Comparison of ENCODE assay signal across 18 mouse cellular contexts in genomic region chr2:94066540-94067135, GRCm38 (mm10). TPM values are rescaled to one million over a fixed set of nuclear protein-coding genes. Genes with fewer than 3 reads are reported as not detected.
DNase-seq lines count a peak whose midpoint lies in the region; ATAC-seq and TF ChIP-seq lines count a peak whose summit lies in the region.
"Had no signal": no experiment of that assay in that cellular context is flagged by ENCODE, and none has a peak within 500 bp of the region (broad histone marks: within the 10 kb centered on the region; RNA-seq: fewer than 3 reads in every experiment).

No protein-coding gene starts in this region.

- no peaks in the 10 kb centered on the region for H3K36me3 ChIP-seq in intestine, embryonic 16.5 days (ENCODE audit: control insufficient read depth, insufficient read depth, low read length)
- H3K36me3 ChIP-seq in intestine, postnatal 0 days (ENCODE audit: control insufficient read depth, insufficient read depth), result no peaks in the 10 kb centered on the region; the same call in 1 of the 2 replicates
- H3K36me3 ChIP-seq in liver, adult 2 months (ENCODE audit: control insufficient read depth, insufficient read depth, low read length), result peaks cover 9% of the 10 kb centered on the region
- peaks cover 5% of the 10 kb centered on the region for H3K36me3 ChIP-seq in liver, embryonic 12.5 days
- H3K36me3 ChIP-seq in liver, postnatal 0 days (replicated peaks; ENCODE audit: insufficient read depth, low read length), result no peaks in the 10 kb centered on the region
- no peaks in the 10 kb centered on the region for H3K36me3 ChIP-seq in midbrain, postnatal 0 days (ENCODE audit: insufficient read depth, low read length)
- H3K36me3 ChIP-seq: hindbrain, embryonic 15.5 days had no signal

- no peaks in the 10 kb centered on the region for H3K9me3 ChIP-seq in intestine, embryonic 16.5 days (ENCODE audit: control insufficient read depth, low read length)
- no peaks in the 10 kb centered on the region for H3K9me3 ChIP-seq in intestine, postnatal 0 days (ENCODE audit: control insufficient read depth)
- no peaks in the 10 kb centered on the region for H3K9me3 ChIP-seq in liver, embryonic 12.5 days (replicated peaks)
- no peaks in the 10 kb centered on the region for H3K9me3 ChIP-seq in liver, postnatal 0 days (ENCODE audit: low read length)
- H3K9me3 ChIP-seq in midbrain, postnatal 0 days (ENCODE audit: low read length), result no peaks in the 10 kb centered on the region
- H3K9me3 ChIP-seq: hindbrain, embryonic 15.5 days had no signal

- 93% methylated on average over 5 of the region's 5 CpGs for WGBS in intestine, embryonic 16.5 days
- 81% methylated on average over 5 of the region's 5 CpGs for WGBS in intestine, postnatal 0 days
- 66% methylated on average over 5 of the region's 5 CpGs for WGBS in liver, adult 2 months
- 81% methylated on average over 5 of the region's 5 CpGs for WGBS in liver, embryonic 12.5 days (ENCODE audit: insufficient replicate concordance)
- WGBS in liver, postnatal 0 days (ENCODE audit: insufficient replicate concordance), result 79% methylated on average over 5 of the region's 5 CpGs
- WGBS in midbrain, postnatal 0 days, result 94% methylated on average over 5 of the region's 5 CpGs

- no peak for TF ChIP-seq POLR2A in liver, adult 2 months (IDR thresholded peaks at IDR 0.05; ENCODE audit: extremely low read depth, insufficient read depth, low read length)

- no peaks in the 10 kb centered on the region for H3K27me3 ChIP-seq in intestine, embryonic 16.5 days (replicated peaks; ENCODE audit: control insufficient read depth, insufficient read depth, low read length)
- no peaks in the 10 kb centered on the region for H3K27me3 ChIP-seq in intestine, postnatal 0 days (replicated peaks; ENCODE audit: control insufficient read depth, insufficient read depth, low read length)
- no peaks in the 10 kb centered on the region for H3K27me3 ChIP-seq in liver, adult 2 months (ENCODE audit: control insufficient read depth, insufficient read depth, low read length)
- no peaks in the 10 kb centered on the region for H3K27me3 ChIP-seq in liver, embryonic 12.5 days (replicated peaks)
- H3K27me3 ChIP-seq in liver, postnatal 0 days (ENCODE audit: insufficient read depth, low read length), result no peaks in the 10 kb centered on the region
- H3K27me3 ChIP-seq in midbrain, postnatal 0 days (ENCODE audit: insufficient read depth, low read length), result no peaks in the 10 kb centered on the region
- H3K27me3 ChIP-seq: CH12.LX; hindbrain, embryonic 15.5 days had no signal

- peak; percentile 69 for DNase-seq in liver, adult 2 months (ENCODE audit: extremely low read depth, low read depth, low spot score)
- no peak for DNase-seq in liver, postnatal 0 days
- peak; percentile 32 for DNase-seq in retina, postnatal 7 days (ENCODE audit: low read depth, low spot score)
- DNase-seq in midbrain, postnatal 0 days (ENCODE audit: low spot score), result no peak
- DNase-seq: adrenal gland, adult 8-10 months; adrenal gland, postnatal 36 days; cerebellum, adult 2 months; cerebellum, postnatal 10 days; gastrocnemius, postnatal 10 days; heart, adult 18-20 months; heart, postnatal 36 days had no signal

- no peak overlapping the region for H3K4me3 ChIP-seq in intestine, embryonic 16.5 days (ENCODE audit: low read length)
- H3K4me3 ChIP-seq in intestine, postnatal 0 days (ENCODE audit: low read depth, low read length), result no peak overlapping the region
- no peak overlapping the region for H3K4me3 ChIP-seq in liver, adult 2 months (ENCODE audit: insufficient read depth, low read depth, low read length)
- H3K4me3 ChIP-seq in liver, embryonic 12.5 days, result no peak overlapping the region
- no peak overlapping the region for H3K4me3 ChIP-seq in liver, postnatal 0 days (ENCODE audit: low read depth, low read length)
- no peak overlapping the region for H3K4me3 ChIP-seq in midbrain, postnatal 0 days (ENCODE audit: low read depth, low read length)
- H3K4me3 ChIP-seq: hindbrain, embryonic 15.5 days had no signal

- no peak for TF ChIP-seq EP300 in liver, postnatal 0 days (IDR thresholded peaks at IDR 0.05; ENCODE audit: low read depth)

- no peak overlapping the region for H3K27ac ChIP-seq in intestine, embryonic 16.5 days (ENCODE audit: low read length)
- no peak overlapping the region for H3K27ac ChIP-seq in intestine, postnatal 0 days (ENCODE audit: low read depth, low read length)
- peak overlapping the region; percentile 69 for H3K27ac ChIP-seq in liver, adult 2 months (replicated peaks; ENCODE audit: insufficient read depth, low read depth, low read length)
- H3K27ac ChIP-seq in liver, embryonic 12.5 days, result no peak overlapping the region
- H3K27ac ChIP-seq in liver, postnatal 0 days (ENCODE audit: low read depth), result peak overlapping the region; percentile 74
- no peak overlapping the region for H3K27ac ChIP-seq in midbrain, postnatal 0 days (ENCODE audit: low read depth, low read length)
- H3K27ac ChIP-seq: hindbrain, embryonic 15.5 days had no signal

- H3K4me1 ChIP-seq in intestine, embryonic 16.5 days (ENCODE audit: control insufficient read depth, insufficient read depth, low read length), result no peaks in the 10 kb centered on the region
- no peaks in the 10 kb centered on the region; the same call in 1 of the 2 replicates for H3K4me1 ChIP-seq in intestine, postnatal 0 days (replicated peaks; ENCODE audit: control insufficient read depth, insufficient read depth, low read length)
- H3K4me1 ChIP-seq in liver, adult 2 months (ENCODE audit: control insufficient read depth, insufficient read depth, low read length), result peaks cover 23% of the 10 kb centered on the region
- H3K4me1 ChIP-seq in liver, embryonic 12.5 days, result 0 out of 2 replicates have a peak, but pooled peaks cover 3% of the 10 kb centered on the region
- no peaks in the 10 kb centered on the region for H3K4me1 ChIP-seq in liver, postnatal 0 days (ENCODE audit: insufficient read depth)
- no peaks in the 10 kb centered on the region for H3K4me1 ChIP-seq in midbrain, postnatal 0 days (ENCODE audit: insufficient read depth, low read length)
- H3K4me1 ChIP-seq: hindbrain, embryonic 15.5 days had no signal

- H3K9ac ChIP-seq in intestine, embryonic 16.5 days (ENCODE audit: low read depth, low read length), result no peak overlapping the region
- H3K9ac ChIP-seq in intestine, postnatal 0 days (ENCODE audit: low read depth, low read length), result no peak overlapping the region
- no peak overlapping the region for H3K9ac ChIP-seq in liver, adult 2 months (ENCODE audit: low read depth, low read length)
- H3K9ac ChIP-seq in liver, embryonic 12.5 days, result no peak overlapping the region
- H3K9ac ChIP-seq in liver, postnatal 0 days (replicated peaks), result no peak overlapping the region
- no peak overlapping the region for H3K9ac ChIP-seq in midbrain, postnatal 0 days (replicated peaks; ENCODE audit: low read length, poor library complexity, severe bottlenecking)
- H3K9ac ChIP-seq: hindbrain, embryonic 15.5 days had no signal

- H3K79me2 ChIP-seq in liver, adult 2 months (ENCODE audit: control insufficient read depth, insufficient read depth, low read length), result peaks cover 2% of the 10 kb centered on the region; the same call in 1 of the 2 replicates

- no peak for TF ChIP-seq CTCF in intestine, postnatal 0 days (IDR thresholded peaks at IDR 0.05; ENCODE audit: low read depth)
- TF ChIP-seq CTCF in liver, adult 2 months (IDR thresholded peaks at IDR 0.05; ENCODE audit: low read depth, low read length), result no peak
- TF ChIP-seq CTCF in liver, postnatal 0 days (IDR thresholded peaks at IDR 0.05; ENCODE audit: low read depth), result no peak
- no peak for TF ChIP-seq CTCF in midbrain, postnatal 0 days (IDR thresholded peaks at IDR 0.05)

- H3K4me2 ChIP-seq in intestine, embryonic 16.5 days (ENCODE audit: low read depth, low read length), result no peak overlapping the region
- H3K4me2 ChIP-seq in intestine, postnatal 0 days (replicated peaks; ENCODE audit: low read depth), result no peak overlapping the region; the same call in 1 of the 2 replicates
- H3K4me2 ChIP-seq in liver, embryonic 12.5 days, result no peak overlapping the region
- H3K4me2 ChIP-seq in liver, postnatal 0 days (ENCODE audit: low read depth, low read length), result peak overlapping the region; percentile 24; the same call in 1 of the 2 replicates
- H3K4me2 ChIP-seq in midbrain, postnatal 0 days (ENCODE audit: low read depth, low read length, poor library complexity, severe bottlenecking), result no peak overlapping the region
- H3K4me2 ChIP-seq: heart, embryonic 11.5 days; hindbrain, embryonic 15.5 days had no signal

- peak; percentile 53 for ATAC-seq in intestine, embryonic 16.5 days
- no peak for ATAC-seq in intestine, postnatal 0 days
- no peak for ATAC-seq in liver, embryonic 12.5 days
- peak; percentile 72 for ATAC-seq in liver, postnatal 0 days
- ATAC-seq in midbrain, postnatal 0 days (ENCODE audit: low FRiP score), result no peak
- ATAC-seq: forebrain, embryonic 16.5 days had no signal

RNA-seq across cellular contexts. Expression of gene Alkbh3, which starts 56.0 kb away (rescaled TPM):
- polyA plus RNA-seq in intestine, embryonic 16.5 days (2015; fragmentation: Nextera tagmentation; extraction: Ambion mirVana), result 68.4 and 77.8 TPM in 2 replicates
- 58.8 and 63.2 TPM in 2 replicates for polyA plus RNA-seq in intestine, postnatal 0 days (2015; fragmentation: Nextera tagmentation; extraction: Ambion mirVana)
- 24.9 and 27.9 TPM in 2 replicates for total RNA-seq in liver, adult 2 months (2014; rRNA removed)
- polyA plus RNA-seq in liver, adult 2 months (2012; rRNA removed), result 33.0 and 33.6 TPM in 2 replicates
- polyA plus RNA-seq in liver, embryonic 12.5 days (2016; fragmentation: Nextera tagmentation; extraction: Ambion mirVana), result 41.6 and 41.8 TPM in 2 replicates
- 24.8 and 28.9 TPM in 2 replicates for polyA plus RNA-seq in liver, postnatal 0 days (2015; fragmentation: Nextera tagmentation; extraction: Ambion mirVana)
- 28.6 and 57.3 TPM in 2 replicates for total RNA-seq in midbrain, postnatal 0 days (2014; rRNA removed)
- 45.3 and 52.2 TPM in 2 replicates for polyA plus RNA-seq in midbrain, postnatal 0 days (2015; fragmentation: Nextera tagmentation; extraction: Ambion mirVana)

Comparison
In these comparisons a context has a peak if more than half of its experiments do, and no peak if none do; other contexts are left out.
1. ATAC-seq: peak in intestine, embryonic 16.5 days (single experiment) and liver, postnatal 0 days (single experiment); none in intestine, postnatal 0 days (single experiment), liver, embryonic 12.5 days (single experiment) and midbrain, postnatal 0 days (single experiment).
2. H3K27ac ChIP-seq: peak in liver, adult 2 months (single experiment) and liver, postnatal 0 days (single experiment); none in intestine, embryonic 16.5 days (single experiment), intestine, postnatal 0 days (single experiment), liver, embryonic 12.5 days (single experiment) and midbrain, postnatal 0 days (single experiment).
3. DNase-seq: peak in liver, adult 2 months (single experiment) and retina, postnatal 7 days (single experiment); none in liver, postnatal 0 days (single experiment) and midbrain, postnatal 0 days (single experiment).